Mouse (Mus musculus) liver, postnatal 0 days (tissue): ENCODE results near the gene Pbld2.

Experiments
- CTCF ChIP-seq: sonication (generic); IDR thresholded peaks from 2 replicates; pipeline ENCODE4 v1.5.1; 2016; ENCODE audit warnings: antibody characterized with exemption, low read depth
- EP300 ChIP-seq: IDR thresholded peaks from 2 replicates; pipeline ENCODE4 v1.6.1; 2016; ENCODE audit warnings: antibody characterized with exemption, low read depth, mild to moderate bottlenecking

DNA sequence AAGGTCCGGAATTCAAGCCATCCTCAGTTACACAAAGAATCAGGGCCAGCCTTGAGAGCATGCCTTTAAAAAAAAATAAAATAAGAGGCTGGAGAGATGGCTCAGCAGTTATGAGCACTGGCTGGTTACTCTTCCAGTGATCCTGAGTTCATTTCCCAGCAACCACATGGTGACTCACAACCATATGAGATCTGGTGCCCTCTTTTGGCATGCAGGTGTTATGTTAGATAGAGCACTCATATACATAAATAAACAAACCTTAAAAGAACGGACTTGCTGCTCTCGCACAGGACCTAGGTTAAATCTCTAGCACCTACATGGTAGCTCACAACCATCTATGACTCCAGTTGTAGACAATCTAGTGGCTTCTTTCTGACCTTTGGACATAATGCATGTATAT is 15.9 kb upstream of the Pbld2 start:
- TF ChIP-seq EP300 (no peak), CTCF (no peak)
